Mouse (Mus musculus) liver, adult (tissue): ENCODE data around the gene Fat2.

Experiments
- GATA4 ChIP-seq: IDR thresholded peaks from 2 replicates; pipeline ENCODE4 v1.6.1; 2014; ENCODE audit warnings: mild to moderate bottlenecking, low read length; ENCODE audit not compliant: insufficient replicate concordance

Gene Fat2

GRCm38 (mm10) chr11:55340789-55341188 is 4.4 kb upstream of the Fat2 start:
- no peak for TF ChIP-seq GATA4

GRCm38 (mm10) chr11:55337032-55337769 is 837 bp upstream of the Fat2 start:
- TF ChIP-seq GATA4 = no peak

GRCm38 (mm10) chr11:55335314-55336076 is 869 bp downstream of the Fat2 start:
- no peak for TF ChIP-seq GATA4

GRCm38 (mm10) chr11:55334545-55334944 is 1.8 kb downstream of the Fat2 start:
- TF ChIP-seq GATA4 = no peak

- no peak for TF ChIP-seq GATA4
Measured at GRCm38 (mm10) chr11:55334063-55334462, 2.3 kb downstream of the Fat2 start.

GRCm38 (mm10) chr11:55329868-55330772 is 6.2 kb downstream of the Fat2 start:
- no peak for TF ChIP-seq GATA4

- no peak for TF ChIP-seq GATA4
Measured at GRCm38 (mm10) chr11:55327558-55328409, 8.6 kb downstream of the Fat2 start.

- TF ChIP-seq GATA4 = no peak
Measured at GRCm38 (mm10) chr11:55327111-55327510, 9.3 kb downstream of the Fat2 start.

- no peak for TF ChIP-seq GATA4
Measured at GRCm38 (mm10) chr11:55326211-55326610, 10.2 kb downstream of the Fat2 start.

GRCm38 (mm10) chr11:55323854-55324253 is 12.5 kb downstream of the Fat2 start:
- no peak for TF ChIP-seq GATA4

GRCm38 (mm10) chr11:55320990-55321389 is 15.4 kb downstream of the Fat2 start:
- TF ChIP-seq GATA4 = no peak

GRCm38 (mm10) chr11:55315966-55316365 is 20.4 kb downstream of the Fat2 start:
- no peak for TF ChIP-seq GATA4

- no peak for TF ChIP-seq GATA4
Measured at GRCm38 (mm10) chr11:55314704-55315047, 21.7 kb downstream of the Fat2 start.
